Mouse (Mus musculus): ENCODE measurements at regions not wholly inside any gene's neighbourhood (a gene's known extent, or its start where the extent isn't known, plus 50 kb on each side); places are given as distances from the start of the nearest gene placed in this dataset.

- no peak for DNase-seq (ENCODE audit: low spot score)
Measured at GRCm38 (mm10) chr2:46468936-46469629, 1351.9 kb upstream of the Zeb2 start.

- DNase-seq (ENCODE audit: low spot score), result no peak
Measured at GRCm38 (mm10) chr2:46465389-46465788, 1348.2 kb upstream of the Zeb2 start.

GRCm38 (mm10) chr2:46464913-46465312 is 1347.7 kb upstream of the Zeb2 start:
- no peak for DNase-seq (ENCODE audit: low spot score)

- no peak for DNase-seq (ENCODE audit: low spot score)
Measured at GRCm38 (mm10) chr2:46462670-46463069, 1345.5 kb upstream of the Zeb2 start.

GRCm38 (mm10) chr2:46450698-46451097 is 1333.5 kb upstream of the Zeb2 start:
- no peak for DNase-seq (ENCODE audit: low spot score)

GRCm38 (mm10) chr2:46445306-46445705 is 1328.1 kb upstream of the Zeb2 start:
- no peak for DNase-seq (ENCODE audit: low spot score)

- peak; percentile 12 for DNase-seq (ENCODE audit: low spot score)
Measured at GRCm38 (mm10) chr2:46443686-46444180, 1326.5 kb upstream of the Zeb2 start.

- peak; percentile 19 for DNase-seq (ENCODE audit: low spot score)
Measured at GRCm38 (mm10) chr2:46443061-46443685, 1326.0 kb upstream of the Zeb2 start.

GRCm38 (mm10) chr2:46442576-46442975 is 1325.4 kb upstream of the Zeb2 start:
- DNase-seq (ENCODE audit: low spot score), result no peak

- no peak for DNase-seq (ENCODE audit: low spot score)
Measured at GRCm38 (mm10) chr2:46441927-46442326, 1324.7 kb upstream of the Zeb2 start.

GRCm38 (mm10) chr2:46441348-46441747 is 1324.2 kb upstream of the Zeb2 start:
- no peak for DNase-seq (ENCODE audit: low spot score)

GRCm38 (mm10) chr2:46440038-46440437 is 1322.8 kb upstream of the Zeb2 start:
- no peak for DNase-seq (ENCODE audit: low spot score)

- no peak for DNase-seq (ENCODE audit: low spot score)
Measured at GRCm38 (mm10) chr2:46418281-46418680, 1301.1 kb upstream of the Zeb2 start.

GRCm38 (mm10) chr2:46402373-46403114 is 1285.3 kb upstream of the Zeb2 start:
- no peak for DNase-seq (ENCODE audit: low spot score)

GRCm38 (mm10) chr2:46394161-46394560 is 1277.0 kb upstream of the Zeb2 start:
- DNase-seq (ENCODE audit: low spot score), result no peak

GRCm38 (mm10) chr2:46372847-46373461 is 1255.8 kb upstream of the Zeb2 start:
- DNase-seq (ENCODE audit: low spot score), result no peak

- no peak for DNase-seq (ENCODE audit: low spot score)
Measured at GRCm38 (mm10) chr2:46371755-46372154, 1254.6 kb upstream of the Zeb2 start.

- DNase-seq (ENCODE audit: low spot score), result no peak
Measured at GRCm38 (mm10) chr2:46370949-46371348, 1253.8 kb upstream of the Zeb2 start.

GRCm38 (mm10) chr2:46368882-46369281 is 1251.7 kb upstream of the Zeb2 start:
- DNase-seq (ENCODE audit: low spot score), result no peak

- DNase-seq (ENCODE audit: low spot score), result no peak
Measured at GRCm38 (mm10) chr2:46366135-46366485, 1248.9 kb upstream of the Zeb2 start.

GRCm38 (mm10) chr2:46365428-46366134 is 1248.4 kb upstream of the Zeb2 start:
- no peak for DNase-seq (ENCODE audit: low spot score)

Measured in urinary bladder, postnatal 25 days (tissue).